Mouse (Mus musculus): ENCODE measurements around the gene Alyref.

Gene Alyref

DNA sequence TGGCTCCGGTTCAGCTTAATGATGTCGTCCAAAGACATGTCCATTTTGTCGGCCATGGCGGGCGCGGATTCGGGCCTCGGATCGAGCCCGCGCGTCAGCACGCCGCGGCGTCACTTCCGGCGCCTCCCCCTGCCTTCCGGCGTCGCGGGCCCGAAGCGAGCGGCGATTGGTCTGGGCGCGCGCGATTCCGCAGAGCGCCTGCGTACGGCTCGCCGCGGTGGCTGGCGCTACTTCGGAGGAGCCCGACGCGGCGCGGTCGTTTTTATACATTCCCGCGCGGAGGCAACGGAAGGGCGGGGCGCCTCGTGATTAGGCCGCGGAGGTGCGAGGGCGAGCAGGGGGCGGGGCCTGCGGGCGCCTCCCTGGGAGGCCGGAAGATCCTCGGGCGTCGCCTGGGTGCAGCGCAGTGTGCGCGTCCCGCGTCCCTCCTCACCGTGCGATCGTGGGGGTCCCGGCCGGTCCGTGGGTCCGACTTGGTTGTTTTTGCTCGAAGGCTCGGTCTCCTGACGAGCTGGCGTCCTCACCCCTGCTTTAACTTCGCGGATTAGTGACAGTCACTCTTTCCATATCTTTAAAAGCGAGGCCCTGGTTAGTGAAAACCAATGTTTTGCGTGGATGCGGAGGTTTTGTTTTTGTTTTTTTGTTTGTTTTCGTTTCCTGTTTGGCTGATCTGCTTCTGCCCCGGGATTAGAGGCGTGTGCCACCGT, at the start of gene Alyref, which contains the start of gene Anapc11:
TSS of gene Alyref (minus strand) at position 83 of the 707 bp plus-strand sequence.
TSS of gene Anapc11 (plus strand) at position 139 of the 707 bp plus-strand sequence.
- peak; percentile 99 for DNase-seq (ENCODE audit: low read depth, low spot score)

DNA sequence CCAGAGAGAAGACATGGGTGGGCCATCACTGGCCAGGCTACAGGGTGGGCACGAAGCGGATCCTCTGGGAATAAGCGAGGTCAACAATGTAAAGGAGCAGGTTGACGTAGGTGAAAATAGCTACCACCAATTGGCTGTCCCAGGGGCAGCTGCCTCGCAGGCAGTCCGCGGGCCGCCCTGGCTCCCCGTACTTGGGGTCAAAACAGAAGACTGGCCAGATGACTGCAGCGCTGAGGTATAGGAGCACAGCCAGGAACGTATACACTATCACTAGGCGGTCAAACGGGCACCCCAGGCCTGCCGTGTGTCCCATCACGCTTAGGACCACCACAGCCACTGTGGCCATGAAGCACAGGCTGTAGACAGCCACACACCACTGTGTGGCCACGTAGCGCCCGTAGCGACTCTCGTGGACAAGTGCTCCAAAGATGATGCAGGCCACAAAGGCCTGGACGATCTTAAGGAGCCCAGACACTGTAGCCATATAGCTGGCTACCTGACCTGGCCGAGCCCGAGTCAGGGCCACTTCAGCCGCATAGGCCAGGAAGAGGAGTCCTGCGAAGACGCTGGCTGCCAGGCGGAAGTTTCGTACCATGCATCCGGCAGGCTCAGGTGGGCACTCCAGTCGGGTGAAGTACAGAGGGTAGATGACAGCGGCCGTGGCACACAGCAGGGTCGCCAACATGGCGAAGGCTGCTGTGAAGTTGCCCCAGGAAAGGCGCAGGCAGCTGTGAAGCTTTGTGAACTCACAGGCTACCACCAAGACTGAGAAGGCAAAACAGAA, 49.1 kb upstream of the Alyref start:
- DNase-seq (ENCODE audit: low read depth, low spot score): no peak

DNA sequence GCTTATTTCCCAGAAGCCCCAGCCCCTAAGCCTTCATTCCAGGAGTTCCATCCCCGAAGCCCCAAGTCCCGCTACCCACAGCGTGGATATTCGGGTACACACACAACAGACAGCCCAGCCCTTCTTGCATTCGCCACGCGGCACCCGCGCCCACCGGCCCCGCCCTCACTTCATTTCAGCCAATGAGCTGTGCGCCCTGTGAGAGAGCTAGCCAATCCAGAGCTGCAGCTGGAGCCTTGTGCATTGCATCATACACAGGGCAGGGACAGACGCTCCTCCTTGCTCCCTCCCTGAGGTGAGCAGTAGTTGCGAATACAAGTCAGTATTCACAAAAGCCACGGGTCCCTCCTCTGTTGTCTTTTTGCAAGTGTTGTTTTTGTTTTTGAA, 45.4 kb upstream of the Alyref start, which contains the start of gene Pycr1:
TSS of gene Pycr1 (minus strand) at position 169 of the 387 bp plus-strand sequence.
- DNase-seq (ENCODE audit: low read depth, low spot score): peak; percentile 93

DNA sequence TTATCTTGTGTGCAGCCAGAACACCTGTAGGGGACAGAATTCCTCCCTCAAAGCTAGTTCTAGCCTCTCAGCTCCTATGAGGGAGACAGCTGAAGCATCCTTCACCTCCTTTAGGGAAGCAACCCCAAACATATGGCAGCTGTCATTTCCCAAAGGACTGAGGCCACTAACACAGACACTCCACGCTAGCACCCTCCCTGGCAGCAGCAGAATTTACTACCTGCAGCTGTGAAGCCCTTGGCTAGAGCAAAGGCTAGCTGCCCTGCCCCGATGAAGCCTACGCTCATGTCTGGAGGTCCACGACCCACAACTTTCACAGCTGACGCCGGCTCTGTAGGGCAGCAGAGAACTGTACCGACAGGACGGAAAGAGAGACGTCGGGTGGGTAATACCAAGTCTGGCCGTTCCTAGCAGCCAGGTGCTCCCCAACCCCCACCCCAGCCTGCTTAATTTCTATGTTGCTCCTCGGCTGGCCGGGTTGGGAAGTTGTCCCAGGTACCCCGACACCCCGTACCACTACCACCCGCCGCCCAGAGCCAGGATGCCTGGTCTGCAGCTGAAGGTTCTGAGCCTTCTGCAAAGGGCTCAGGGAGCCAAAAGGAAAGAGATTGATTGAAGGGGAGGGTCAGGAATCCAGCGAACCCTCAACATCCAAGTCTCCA, 44.9 kb upstream of the Alyref start:
- DNase-seq (ENCODE audit: low read depth, low spot score): no peak

DNA sequence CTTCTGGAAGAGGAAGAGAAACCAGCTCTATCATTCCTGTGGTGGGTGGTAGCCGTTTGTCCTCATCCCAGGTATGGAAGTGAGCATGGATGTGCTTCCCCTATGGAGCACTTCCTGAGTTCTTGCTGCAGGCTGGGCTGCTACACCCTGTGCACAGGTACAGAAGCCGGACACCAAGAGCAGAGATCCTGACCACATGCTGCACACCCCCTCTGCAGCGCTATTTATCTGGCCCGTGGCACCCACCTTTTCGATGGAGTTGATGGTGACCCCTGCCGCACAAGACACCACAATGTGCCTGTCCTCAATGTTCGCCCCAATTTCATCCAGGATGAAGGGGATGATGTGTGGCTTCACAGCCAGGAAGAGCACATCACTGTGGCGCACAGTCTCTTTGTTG, 43.7 kb upstream of the Alyref start:
- DNase-seq (ENCODE audit: low read depth, low spot score): no peak

DNA sequence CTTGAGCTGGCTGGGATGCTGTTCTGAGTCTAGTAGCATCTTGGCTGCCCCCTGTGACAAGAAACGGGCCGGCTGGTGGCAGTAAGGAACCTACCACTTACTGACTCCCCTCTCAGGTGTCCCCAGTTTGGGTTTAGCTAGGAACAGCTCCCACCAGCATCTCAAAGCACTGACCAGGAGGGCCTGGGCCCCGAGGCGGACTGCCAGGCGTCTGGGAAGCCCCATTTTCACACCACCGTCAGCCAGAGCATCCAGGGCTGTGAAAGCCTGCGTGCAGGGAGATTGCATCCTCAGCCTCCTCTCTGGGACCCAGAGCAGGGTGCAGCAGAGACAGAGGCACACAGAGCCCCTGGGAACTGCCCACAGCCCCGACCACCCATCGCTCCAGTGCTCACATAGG, 43.1 kb upstream of the Alyref start:
- no peak for DNase-seq (ENCODE audit: low read depth, low spot score)

DNA sequence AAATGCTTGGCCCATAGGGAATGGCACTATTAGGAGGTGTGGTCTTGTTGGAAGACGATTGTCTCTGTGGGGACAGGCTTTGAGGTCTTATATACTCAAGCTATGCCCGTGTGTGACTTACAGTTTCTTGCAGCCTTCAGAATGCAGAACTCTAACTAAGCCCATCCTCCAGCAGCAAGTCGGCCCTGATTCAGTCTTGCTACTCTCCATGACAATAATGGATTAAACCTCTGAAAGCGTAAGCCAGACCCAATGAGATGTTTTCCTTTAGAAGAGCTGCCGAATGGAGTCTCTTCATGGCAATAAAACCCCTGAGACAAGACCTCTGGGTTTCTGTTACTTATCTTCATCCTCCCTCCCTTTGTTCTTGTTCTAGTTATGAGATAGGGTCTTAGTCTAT, 36.6 kb upstream of the Alyref start:
- DNase-seq (ENCODE audit: low read depth, low spot score): no peak

DNA sequence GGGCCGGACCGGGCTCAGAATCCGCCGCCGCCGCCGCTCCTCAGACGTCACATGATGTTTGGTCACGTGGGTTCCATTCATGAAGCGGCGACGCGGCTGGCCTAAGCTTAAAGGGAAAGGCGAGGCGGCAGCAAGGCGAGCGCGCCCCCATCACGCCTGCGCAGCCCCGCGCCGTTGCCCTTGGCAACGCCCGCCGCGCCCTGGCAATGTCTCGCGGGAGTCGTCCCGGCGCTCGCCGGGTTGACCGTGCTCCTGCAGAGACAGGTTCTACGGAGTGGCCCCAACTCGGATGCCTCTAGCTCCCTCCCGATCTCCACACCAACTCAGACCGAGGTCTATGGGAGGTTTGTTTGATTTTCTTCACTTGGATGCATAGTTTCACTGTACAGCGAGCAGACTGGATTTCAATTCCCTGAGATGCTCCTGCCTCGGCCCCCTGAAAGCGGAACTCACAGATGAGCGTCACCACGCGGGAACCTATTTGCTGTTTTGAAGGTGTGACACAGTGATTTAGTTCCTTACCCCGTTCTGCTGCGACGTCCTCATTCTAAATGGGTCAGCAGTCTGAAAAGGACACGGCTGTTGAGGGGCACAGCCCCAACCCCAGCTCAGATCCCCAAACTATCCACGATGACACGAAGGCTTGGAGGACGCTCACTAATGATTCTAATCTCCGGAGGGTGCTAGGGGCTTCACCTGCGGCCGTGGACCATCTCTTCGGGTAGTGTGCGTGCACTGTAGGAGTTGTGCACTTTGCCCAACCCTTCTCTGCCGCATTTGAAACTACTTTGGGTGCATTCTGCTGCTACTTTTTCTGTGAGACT, 35.6 kb upstream of the Alyref start, which contains the start of gene Mafg:
TSS of gene Mafg (minus strand) at position 81 of the 824 bp plus-strand sequence.
- peak; percentile 94 for DNase-seq (ENCODE audit: low read depth, low spot score)

DNA sequence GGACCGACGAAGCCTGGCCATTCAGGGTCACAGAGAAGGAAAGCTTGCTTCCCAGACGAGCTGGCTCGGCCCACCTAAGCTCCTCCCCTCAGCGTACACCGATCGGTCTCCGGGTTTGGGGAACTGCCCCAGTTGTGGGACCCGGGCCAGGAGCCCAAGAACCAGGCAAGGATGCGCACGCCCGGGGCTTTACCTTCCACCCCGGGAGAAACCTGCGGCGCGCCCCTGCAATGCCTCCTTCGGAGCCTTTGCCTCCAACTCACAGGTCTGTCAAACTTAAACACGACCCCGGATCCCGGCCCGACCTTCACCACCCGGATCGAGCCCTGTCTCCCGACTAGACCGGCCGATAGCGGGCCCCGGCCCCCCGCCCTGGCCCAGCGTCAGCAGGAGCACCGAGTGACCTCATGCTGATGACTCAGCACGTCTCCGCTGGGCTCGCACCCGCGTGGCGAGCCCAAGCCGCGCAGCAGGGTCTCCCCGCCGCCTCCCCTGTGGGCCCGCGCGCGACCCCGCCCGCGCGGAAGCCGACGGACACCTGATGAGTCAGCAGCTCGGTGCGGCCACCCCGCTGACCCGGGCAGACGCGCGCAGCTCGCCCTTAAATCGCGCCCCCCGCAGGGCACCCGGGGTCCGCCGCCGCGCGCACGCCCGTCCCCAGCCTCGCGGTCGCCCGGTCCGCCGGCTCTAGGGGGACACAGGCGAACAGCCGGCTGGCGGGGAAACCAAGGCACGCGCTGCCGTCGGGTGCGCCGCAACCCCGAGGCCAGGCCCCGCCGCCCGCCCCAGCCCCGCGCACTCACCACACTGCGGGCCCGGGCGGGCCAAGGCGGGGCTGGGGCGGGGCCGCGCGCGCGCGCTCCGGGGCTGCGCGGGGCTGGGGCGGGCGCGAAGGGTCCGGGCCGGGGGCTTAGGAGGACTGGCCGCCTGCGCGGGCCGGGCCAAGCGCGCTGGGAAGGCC, 34.7 kb upstream of the Alyref start:
- peak; percentile 77 for DNase-seq (ENCODE audit: low read depth, low spot score)

DNA sequence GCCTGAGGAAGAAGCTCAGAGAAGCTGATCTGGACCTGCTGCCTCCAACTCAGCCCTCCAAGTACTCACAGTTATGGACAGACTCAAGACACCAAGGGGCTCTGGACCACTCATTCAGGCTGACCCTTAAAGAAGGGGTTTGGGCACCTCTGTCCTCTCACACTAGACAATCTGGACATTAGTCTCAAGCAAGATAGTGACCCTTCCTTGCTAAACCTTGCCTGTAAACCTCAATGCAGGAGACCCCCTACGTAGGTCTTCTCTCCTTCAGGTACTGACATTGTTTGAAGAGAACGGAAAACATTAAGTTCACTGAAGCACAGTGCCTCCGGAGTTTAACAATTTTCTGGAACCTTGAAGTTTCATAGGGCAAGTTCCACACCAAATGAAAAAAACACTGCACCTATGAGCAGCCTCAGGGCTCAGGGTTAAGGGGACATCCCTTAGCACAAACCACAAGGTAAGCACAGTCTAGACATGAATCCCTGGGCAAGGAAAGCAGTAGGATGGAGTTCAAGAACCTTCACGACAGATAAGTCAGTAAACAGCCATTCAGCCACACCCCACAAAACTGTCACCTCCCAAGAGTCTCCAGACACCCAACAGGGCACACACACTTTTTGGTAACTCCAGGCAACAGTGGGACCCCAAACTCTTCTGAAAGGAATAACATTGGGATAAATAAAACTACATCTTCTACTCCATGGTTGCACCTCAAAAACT, 33.7 kb upstream of the Alyref start:
- DNase-seq (ENCODE audit: low read depth, low spot score): peak; percentile 52

DNA sequence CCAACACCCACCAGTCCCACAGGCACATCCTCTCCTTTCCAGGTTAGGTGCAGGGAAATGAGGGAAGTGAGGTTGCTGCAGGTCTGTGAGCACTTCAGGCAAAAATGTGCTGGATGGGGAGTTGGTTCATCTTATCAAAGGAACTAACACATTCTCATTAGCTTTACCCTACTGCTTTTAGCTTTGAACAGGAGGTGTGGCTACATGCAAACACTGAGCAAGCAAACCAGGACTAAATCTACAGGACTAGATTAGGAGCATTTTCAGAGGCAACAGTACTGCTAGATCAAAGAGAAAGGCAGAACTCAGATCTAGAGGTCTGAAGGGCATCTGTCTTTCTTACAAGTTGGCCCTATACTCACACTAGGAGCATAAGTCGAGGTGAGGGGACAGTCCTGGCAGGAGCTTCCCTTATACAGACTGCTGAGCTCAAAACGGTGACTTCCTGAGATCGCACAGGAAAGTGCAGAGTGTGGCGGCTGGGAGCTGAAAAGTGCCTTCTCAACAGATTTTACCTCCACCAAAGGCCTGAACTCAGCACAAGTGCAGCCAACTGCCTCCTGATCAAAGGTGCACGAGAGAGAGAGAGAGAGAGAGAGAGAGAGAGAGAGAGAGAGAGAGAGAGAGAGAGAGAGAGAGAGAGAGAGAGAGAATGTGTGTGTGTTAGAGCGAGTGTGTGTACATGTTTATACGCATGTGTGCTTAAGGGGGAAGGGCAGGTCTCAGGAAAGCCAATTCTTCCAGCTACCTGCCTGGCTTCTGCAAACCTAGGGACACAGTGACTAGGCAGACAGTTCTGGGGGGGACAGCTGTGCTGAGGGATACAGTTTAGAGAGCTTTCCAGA, 32.9 kb upstream of the Alyref start:
- peak; percentile 85 for DNase-seq (ENCODE audit: low read depth, low spot score)

DNA sequence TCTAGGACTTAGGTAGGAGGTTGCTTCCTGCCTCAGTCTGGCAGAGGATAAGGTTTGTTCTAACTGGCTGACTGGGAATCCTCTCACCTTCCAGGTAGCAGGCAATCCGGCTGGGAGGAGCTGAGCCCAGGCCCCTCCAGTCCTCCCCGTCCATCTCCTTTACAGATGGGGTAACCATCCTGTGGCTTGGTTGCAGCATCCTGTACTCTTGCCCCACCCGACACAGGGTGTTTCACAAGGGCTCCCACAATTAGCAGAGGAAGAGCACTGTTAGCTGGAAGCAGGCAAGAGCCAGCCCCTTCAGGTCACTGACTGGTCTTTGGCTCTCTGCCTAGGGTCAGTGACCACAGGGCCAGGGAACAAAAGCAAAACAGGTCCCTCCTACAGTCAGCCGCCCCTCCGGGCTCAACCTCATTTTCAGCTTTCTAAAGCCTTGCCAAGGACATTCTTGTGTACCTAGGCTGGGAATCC, 32.3 kb upstream of the Alyref start:
- peak; percentile 48 for DNase-seq (ENCODE audit: low read depth, low spot score)

DNA sequence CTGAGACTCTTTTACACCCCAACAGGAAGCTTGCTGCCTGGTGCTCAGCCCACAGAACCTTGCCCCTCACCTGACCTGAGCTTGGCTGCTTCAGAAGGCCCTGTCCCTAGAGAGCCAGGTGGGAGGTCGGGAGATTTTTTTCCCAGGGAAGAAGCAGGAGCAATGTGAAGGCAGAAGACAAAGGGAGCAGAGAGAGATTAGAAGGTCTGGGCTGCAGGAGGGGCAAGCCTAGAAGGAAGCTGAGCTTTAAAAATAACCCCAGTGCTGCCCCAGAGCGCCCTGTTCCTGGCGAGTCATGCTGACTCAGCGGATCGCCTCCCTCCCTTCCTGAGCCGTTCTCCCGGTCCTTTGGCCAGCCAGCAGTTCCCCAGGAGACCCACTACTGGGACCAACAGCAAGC, 31.7 kb upstream of the Alyref start:
- peak; percentile 37 for DNase-seq (ENCODE audit: low read depth, low spot score)

DNA sequence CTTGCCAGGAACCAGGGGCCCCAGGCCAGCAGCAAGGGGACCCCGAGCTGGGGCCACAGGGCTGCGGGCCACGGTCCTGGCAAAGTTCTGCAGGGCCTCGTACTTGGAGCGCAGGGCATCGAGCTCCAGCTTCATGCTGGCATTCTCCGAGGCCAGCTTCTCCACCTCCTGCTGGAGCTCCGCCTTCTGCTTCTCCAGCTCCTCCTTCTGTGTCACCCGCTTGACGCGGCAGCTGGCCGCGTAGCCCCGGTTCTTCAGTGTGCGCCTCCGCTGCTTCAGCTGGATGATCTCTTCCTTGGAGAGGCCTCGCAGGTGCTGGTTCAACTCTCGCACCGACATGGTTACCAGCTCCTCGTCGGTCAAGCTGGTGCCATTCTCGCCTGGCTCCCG, 31.2 kb upstream of the Alyref start:
- peak; percentile 82 for DNase-seq (ENCODE audit: low read depth, low spot score)

DNA sequence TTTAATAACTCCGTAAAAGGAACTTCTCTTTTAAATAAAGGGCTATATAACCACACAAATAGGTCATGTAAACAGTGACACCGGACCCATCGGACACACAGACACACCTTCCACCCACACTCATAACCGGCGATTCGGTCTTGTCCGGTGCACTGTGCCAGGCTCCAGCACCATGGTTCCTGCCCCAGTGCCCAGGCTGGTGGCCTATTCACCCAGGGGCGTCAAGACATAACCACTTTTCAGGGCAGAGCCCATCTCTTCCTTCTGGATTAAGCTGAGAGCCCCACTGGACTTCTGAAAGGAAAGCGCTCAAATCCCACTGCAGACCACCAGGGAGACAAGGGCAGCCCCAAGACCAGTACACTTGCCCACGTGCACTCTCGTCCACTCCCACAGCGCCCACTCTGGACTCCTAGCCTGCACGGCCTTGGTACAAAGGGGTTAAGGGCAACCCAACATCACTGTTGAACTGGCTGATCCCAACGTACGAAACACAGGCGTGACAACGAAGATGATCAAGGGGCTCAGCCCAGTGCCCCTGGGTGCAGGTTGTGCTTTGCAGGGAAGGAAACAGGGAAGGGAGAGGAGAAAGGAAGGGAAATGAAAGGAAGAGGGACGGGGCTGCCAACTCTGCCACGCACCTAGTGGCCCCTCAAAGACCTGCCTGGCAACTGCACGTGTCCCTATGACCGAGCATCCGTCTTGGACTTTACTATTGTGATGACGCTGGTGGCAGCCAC, 30.6 kb upstream of the Alyref start:
- no peak for DNase-seq (ENCODE audit: low read depth, low spot score)

DNA sequence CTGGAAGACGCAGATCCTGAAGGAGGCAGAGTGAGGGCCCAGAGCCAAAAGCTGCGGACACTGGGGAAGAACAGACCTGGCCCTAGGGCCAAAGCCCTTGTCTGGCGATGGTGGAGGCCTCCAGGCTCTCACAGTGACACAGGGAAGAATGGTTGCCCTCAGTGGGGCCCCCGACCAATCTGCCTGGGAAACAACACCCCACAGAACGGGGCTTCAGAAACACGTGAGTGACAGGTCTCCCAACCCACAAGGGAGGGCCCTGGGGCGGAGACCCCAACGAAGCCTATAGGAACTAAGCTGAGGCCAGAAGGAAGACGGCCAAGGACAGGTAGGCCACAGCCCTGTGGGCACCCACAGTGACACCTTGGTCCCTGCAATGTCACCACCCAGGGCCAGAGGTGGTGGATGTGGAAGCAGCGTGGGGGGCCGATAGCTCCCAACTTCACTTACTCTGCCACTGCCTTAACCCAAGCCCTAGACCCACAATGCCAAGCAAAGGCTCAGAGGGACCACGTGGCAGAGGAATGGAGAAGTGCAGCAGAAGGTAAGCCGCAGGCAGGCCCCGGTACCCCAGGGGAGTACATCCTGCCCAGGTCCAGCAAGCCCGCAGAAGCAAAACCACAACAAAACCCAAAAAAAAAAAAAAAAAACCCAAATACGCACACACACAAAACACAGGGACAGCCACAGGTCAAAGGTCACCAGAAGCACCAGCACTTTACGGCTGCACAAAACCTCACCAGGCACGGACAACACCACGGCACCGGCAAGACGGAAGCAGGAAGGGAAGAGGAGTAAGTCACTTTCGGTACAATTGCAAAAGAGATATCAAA, 29.5 kb upstream of the Alyref start:
- DNase-seq (ENCODE audit: low read depth, low spot score): peak; percentile 88
